Mouse (Mus musculus) granulocyte monocyte progenitor cell, adult 5-6 weeks (primary cell): ENCODE data around the gene Hexa. TPM values are rescaled to one million over a fixed set of nuclear protein-coding genes. Genes with fewer than 3 reads are reported as not detected.

Experiments
- ATAC-seq: replicated peaks from 2 replicates; pipeline ENCODE4 v1.8.0; 2016; ENCODE audit warnings: mild to moderate bottlenecking, moderate TSS enrichment, inconsistent platforms; ENCODE audit not compliant: poor library complexity, severe bottlenecking
- total RNA-seq, 2 experiments: library from RNA; stranded (forward) in 1 of 2; stranded (reverse) in 1 of 2; fragments of 200-712, 200-1000 nt in 1 of 2; fragments of >200 nt in 1 of 2; fragmentation: Nextera tagmentation in 1 of 2; gene quantifications; 2 replicates each; pipeline ENCODE4 v1.2.3; 2014 to 2017

The Hexa gene
- 172 and 180 TPM in 2 replicates for total RNA-seq (2014; fragmentation: Nextera tagmentation)
- total RNA-seq (2017): 206 TPM in 2 replicates

GRCm38 (mm10) chr9:59539441-59540137, at the start of gene Hexa, which contains the start of gene Tmem202:
TSS of gene Hexa (plus strand) at chr9:59539540.
TSS of gene Tmem202 (minus strand) at chr9:59539847.
- ATAC-seq: peak; percentile 48

- no peak for ATAC-seq
Measured at GRCm38 (mm10) chr9:59508146-59508545, 31.2 kb upstream of the Hexa start.

- no peak for ATAC-seq
Measured at GRCm38 (mm10) chr9:59512381-59512780, 27.0 kb upstream of the Hexa start.

- ATAC-seq: no peak
Measured at GRCm38 (mm10) chr9:59515069-59515468, 24.3 kb upstream of the Hexa start.

GRCm38 (mm10) chr9:59517127-59517526, 22.2 kb upstream of the Hexa start:
- no peak; the same call in 1 of the 2 replicates for ATAC-seq

- no peak for ATAC-seq
Measured at GRCm38 (mm10) chr9:59518976-59519375, 20.4 kb upstream of the Hexa start.

GRCm38 (mm10) chr9:59519396-59519795, 19.9 kb upstream of the Hexa start:
- no peak; the same call in 1 of the 2 replicates for ATAC-seq

GRCm38 (mm10) chr9:59522906-59523305, 16.4 kb upstream of the Hexa start:
- ATAC-seq: no peak

GRCm38 (mm10) chr9:59526727-59527126, 12.6 kb upstream of the Hexa start:
- no peak for ATAC-seq

GRCm38 (mm10) chr9:59527580-59527979, 11.8 kb upstream of the Hexa start:
- ATAC-seq: no peak

- peak; percentile 40 for ATAC-seq
Measured at GRCm38 (mm10) chr9:59528274-59528673, 11.1 kb upstream of the Hexa start.

- ATAC-seq: no peak
Measured at GRCm38 (mm10) chr9:59531645-59532044, 7.7 kb upstream of the Hexa start.

- no peak for ATAC-seq
Measured at GRCm38 (mm10) chr9:59533422-59533821, 5.9 kb upstream of the Hexa start.

- ATAC-seq: peak; percentile 71
Measured at GRCm38 (mm10) chr9:59533889-59534288, 5.5 kb upstream of the Hexa start.

- ATAC-seq: peak; percentile 29
Measured at GRCm38 (mm10) chr9:59537651-59538050, 1.7 kb upstream of the Hexa start.

- ATAC-seq: peak; percentile 30; the same call in 1 of the 2 replicates
Measured at GRCm38 (mm10) chr9:59541617-59542016, 2.3 kb downstream of the Hexa start.

GRCm38 (mm10) chr9:59542766-59543324, 3.5 kb downstream of the Hexa start:
- ATAC-seq: no peak

- ATAC-seq: peak; percentile 85
Measured at GRCm38 (mm10) chr9:59544739-59545138, 5.4 kb downstream of the Hexa start.

GRCm38 (mm10) chr9:59547869-59548268, 8.5 kb downstream of the Hexa start:
- ATAC-seq: peak; percentile 39

GRCm38 (mm10) chr9:59548961-59549487, 9.7 kb downstream of the Hexa start:
- ATAC-seq: no peak

- no peak for ATAC-seq
Measured at GRCm38 (mm10) chr9:59550077-59550476, 10.7 kb downstream of the Hexa start.

- ATAC-seq: peak; percentile 52
Measured at GRCm38 (mm10) chr9:59551017-59551416, 11.7 kb downstream of the Hexa start.
